Mouse (Mus musculus): ENCODE measurements around the gene Pcare. TPM values are rescaled to one million over a fixed set of nuclear protein-coding genes. Genes with fewer than 3 reads are reported as not detected.

The Pcare gene
- polyA plus RNA-seq, 1 experiment = not detected

DNA sequence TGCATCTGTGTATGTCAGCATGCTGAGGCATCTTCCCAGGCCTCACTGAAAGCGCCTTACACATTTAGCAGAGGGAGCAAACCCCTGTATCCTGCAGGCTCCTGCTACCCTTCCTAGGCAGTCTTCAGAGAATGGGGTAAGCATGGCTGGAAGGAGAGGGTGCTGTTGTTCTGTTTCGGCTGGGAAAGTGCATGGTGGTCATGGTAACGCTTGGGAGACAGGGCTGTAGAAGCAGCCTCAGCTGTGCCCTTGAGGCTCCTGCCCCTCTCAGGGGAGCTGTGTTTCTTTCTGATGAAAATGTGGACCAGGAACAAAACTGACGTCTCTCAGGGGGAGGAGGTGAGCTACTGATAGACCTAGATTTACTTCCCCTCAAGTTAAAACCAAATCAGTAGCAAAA, 45.0 kb downstream of the Pcare start:
- Histone ChIP-seq H3K9me3 (ENCODE audit: control insufficient read depth, low read length) (peaks cover 8% of the 10 kb centered on the region; the same call in 1 of the 2 replicates), H3K4me3 (replicated peaks) (no peak overlapping the region), H3K27me3 (ENCODE audit: control insufficient read depth) (no peaks in the 10 kb centered on the region), H3K36me3 (ENCODE audit: control insufficient read depth) (no peaks in the 10 kb centered on the region), H3K4me1 (ENCODE audit: control insufficient read depth) (no peaks in the 10 kb centered on the region)
- TF ChIP-seq TAL1 (IDR thresholded peaks at IDR 0.05; ENCODE audit: low read length) (no peak), GATA1 (IDR thresholded peaks at IDR 0.05; ENCODE audit: low read length) (no peak)

DNA sequence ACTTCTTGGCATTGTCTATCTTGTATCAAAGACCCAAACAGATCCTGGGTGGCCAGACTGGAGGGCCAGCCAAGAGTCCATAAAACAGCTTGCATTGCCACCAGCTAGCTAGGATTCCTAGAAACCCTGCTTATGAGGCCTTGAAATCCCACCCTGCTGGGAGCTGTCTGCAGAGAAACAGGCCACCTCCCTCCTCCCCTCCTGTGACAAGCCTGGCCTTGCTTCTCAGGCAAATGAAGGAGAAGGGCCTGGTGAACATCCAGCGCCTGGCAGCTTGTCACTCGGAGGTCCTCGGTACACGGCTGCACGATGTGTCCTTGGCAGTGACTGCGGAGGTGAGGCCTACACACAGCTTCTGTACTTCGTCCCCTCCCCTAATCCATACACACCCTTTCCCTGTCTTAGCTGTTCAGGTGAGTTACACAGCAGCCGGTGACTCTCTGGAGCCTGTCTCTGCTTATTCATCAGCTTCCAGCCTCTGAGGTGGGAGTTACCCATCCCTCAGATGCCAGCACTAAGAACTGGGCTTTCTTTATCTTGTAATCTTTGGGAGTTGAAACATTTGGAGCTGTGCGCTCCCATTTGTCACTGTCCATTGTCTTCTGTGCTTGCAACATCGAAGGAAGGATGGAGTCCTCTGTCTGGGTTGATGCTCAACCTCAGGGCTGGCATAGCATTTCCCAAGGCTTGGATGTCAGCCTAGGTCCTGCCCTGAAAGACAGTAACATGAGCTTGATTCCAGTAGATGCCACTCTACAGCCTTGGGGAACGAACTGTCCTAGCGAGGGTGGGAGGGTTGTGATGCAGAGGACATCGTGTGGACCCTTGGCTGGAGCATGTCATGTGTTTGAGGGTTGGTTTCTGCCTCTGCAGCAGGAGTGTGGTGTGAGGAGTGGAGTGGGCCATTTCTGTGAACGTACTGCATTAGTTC, 46.9 kb downstream of the Pcare start:
- Histone ChIP-seq H3K9me3 (ENCODE audit: control insufficient read depth, low read length) (peaks cover 8% of the 10 kb centered on the region; the same call in 1 of the 2 replicates), H3K4me1 (ENCODE audit: control insufficient read depth) (no peaks in the 10 kb centered on the region), H3K36me3 (ENCODE audit: control insufficient read depth) (no peaks in the 10 kb centered on the region), H3K4me3 (replicated peaks) (no peak overlapping the region), H3K27me3 (ENCODE audit: control insufficient read depth) (no peaks in the 10 kb centered on the region)
- no peak for TF ChIP-seq TAL1 (IDR thresholded peaks at IDR 0.05; ENCODE audit: low read length)
- TF ChIP-seq GATA1 (IDR thresholded peaks at IDR 0.05; ENCODE audit: low read length) = no peak

DNA sequence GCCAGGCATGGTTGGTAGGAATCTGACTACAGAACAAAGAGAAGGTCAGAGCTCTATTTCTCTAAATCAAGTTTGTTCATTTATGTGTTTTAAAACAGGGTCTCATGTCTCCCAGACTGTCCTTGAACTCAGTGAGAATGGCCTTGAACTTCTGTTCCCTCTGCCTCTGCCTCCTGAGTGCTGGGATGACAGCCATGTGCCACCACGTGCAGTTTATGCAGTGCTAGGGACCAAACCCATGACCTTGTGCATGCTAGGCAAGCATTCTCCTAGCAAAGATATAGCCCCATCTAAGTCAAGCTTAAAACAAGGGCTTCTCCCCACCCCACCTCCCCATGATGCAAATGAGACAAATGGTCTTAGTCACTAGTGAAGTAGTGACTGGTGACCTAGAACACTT, 47.6 kb downstream of the Pcare start:
- H3K9me3 ChIP-seq (ENCODE audit: control insufficient read depth, low read length) = peaks cover 8% of the 10 kb centered on the region; the same call in 1 of the 2 replicates
- H3K4me3 ChIP-seq (replicated peaks) = no peak overlapping the region
- no peaks in the 10 kb centered on the region for H3K27me3 ChIP-seq (ENCODE audit: control insufficient read depth)
- H3K36me3 ChIP-seq (ENCODE audit: control insufficient read depth) = no peaks in the 10 kb centered on the region
- H3K4me1 ChIP-seq (ENCODE audit: control insufficient read depth) = no peaks in the 10 kb centered on the region
- TF ChIP-seq TAL1 (IDR thresholded peaks at IDR 0.05; ENCODE audit: low read length) = no peak
- TF ChIP-seq GATA1 (IDR thresholded peaks at IDR 0.05; ENCODE audit: low read length) = no peak

DNA sequence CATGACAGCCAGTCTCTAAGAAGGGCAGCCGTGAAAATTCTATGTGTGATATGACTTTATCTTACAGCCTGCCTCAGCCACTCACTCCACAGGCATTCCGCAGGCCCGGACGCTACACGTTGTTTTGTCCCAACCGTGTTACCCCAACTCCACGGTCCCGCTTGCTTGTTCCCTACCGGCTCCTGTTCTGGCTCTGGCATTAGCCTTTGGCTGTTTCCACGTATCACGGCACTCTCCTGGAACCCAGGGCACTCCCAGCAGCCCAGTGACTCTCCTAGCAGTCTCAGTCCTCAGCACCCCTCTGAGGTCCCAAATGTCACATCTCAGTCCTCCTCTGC, 54.1 kb downstream of the Pcare start:
- TF ChIP-seq TAL1 (IDR thresholded peaks at IDR 0.05; ENCODE audit: low read length) (no peak), GATA1 (IDR thresholded peaks at IDR 0.05; ENCODE audit: low read length) (no peak)
- Histone ChIP-seq H3K27me3 (ENCODE audit: control insufficient read depth) (no peaks in the 10 kb centered on the region), H3K36me3 (ENCODE audit: control insufficient read depth) (no peaks in the 10 kb centered on the region), H3K4me3 (replicated peaks) (no peak overlapping the region), H3K9me3 (ENCODE audit: control insufficient read depth, low read length) (no peaks in the 10 kb centered on the region), H3K4me1 (ENCODE audit: control insufficient read depth) (no peaks in the 10 kb centered on the region)

DNA sequence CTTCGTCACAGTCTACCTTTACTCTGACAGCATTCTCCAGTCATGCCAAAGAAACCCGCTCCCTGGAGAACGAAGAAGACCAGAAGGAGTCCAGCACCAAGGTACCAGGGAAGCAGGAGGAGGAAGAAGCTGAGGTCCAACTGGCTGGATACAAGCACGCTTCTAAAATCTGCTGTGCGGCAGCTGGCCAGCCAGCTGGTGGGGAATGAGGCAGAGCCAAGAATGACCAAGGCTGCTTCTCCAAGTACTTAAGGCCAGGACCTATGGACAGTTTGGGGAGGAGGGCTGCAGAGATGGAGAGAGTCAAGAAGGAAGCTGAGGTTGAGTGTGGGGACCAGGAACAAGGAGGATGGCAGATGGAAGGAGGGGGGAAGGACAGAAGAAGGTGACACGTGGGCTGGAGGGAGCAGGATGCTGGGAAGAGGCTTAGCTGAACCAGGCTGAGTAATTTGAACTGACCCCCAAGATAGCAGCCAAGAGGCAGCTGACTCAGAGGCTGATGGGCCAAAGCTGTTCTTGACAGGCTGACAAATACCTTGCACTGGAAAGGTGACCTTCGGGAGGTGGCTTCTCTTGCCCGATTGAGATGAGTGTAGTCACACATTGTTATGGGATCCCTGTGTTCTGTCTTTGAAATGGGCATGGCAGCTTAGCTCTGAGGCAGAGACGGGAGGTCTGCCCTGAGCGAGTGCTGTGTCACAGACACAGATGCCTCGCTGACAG, 54.6 kb downstream of the Pcare start:
- no peaks in the 10 kb centered on the region for H3K4me1 ChIP-seq (ENCODE audit: control insufficient read depth)
- no peaks in the 10 kb centered on the region for H3K27me3 ChIP-seq (ENCODE audit: control insufficient read depth)
- H3K4me3 ChIP-seq (replicated peaks) = no peak overlapping the region
- H3K9me3 ChIP-seq (ENCODE audit: control insufficient read depth, low read length) = no peaks in the 10 kb centered on the region
- no peaks in the 10 kb centered on the region for H3K36me3 ChIP-seq (ENCODE audit: control insufficient read depth)
- TF ChIP-seq TAL1 (IDR thresholded peaks at IDR 0.05; ENCODE audit: low read length) (no peak), GATA1 (IDR thresholded peaks at IDR 0.05; ENCODE audit: low read length) (no peak)

DNA sequence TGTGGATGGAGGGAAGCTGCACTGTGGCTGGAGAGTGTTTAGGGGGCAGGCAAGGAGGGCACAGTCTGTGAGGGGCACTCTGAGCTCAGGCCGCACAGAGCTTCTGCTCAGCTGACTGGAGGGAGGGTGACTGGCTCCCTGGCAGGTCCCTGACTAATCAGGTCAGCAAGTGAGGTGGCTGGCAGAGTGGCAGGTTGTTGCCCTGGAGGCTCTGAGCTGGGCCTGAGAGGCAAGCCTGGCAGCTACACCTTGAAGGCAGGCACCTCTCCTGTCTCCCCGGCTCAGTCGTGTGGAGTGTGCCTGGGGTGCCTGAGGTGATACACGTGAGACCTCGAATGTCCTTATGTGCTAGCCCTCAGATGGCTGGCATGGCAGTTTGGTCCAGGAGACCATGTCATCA, 56.3 kb downstream of the Pcare start:
- TF ChIP-seq GATA1 (IDR thresholded peaks at IDR 0.05; ENCODE audit: low read length) (no peak), TAL1 (IDR thresholded peaks at IDR 0.05; ENCODE audit: low read length) (no peak)
- Histone ChIP-seq H3K4me3 (replicated peaks) (no peak overlapping the region), H3K36me3 (ENCODE audit: control insufficient read depth) (no peaks in the 10 kb centered on the region), H3K4me1 (ENCODE audit: control insufficient read depth) (no peaks in the 10 kb centered on the region), H3K9me3 (ENCODE audit: control insufficient read depth, low read length) (no peaks in the 10 kb centered on the region), H3K27me3 (ENCODE audit: control insufficient read depth) (no peaks in the 10 kb centered on the region)

DNA sequence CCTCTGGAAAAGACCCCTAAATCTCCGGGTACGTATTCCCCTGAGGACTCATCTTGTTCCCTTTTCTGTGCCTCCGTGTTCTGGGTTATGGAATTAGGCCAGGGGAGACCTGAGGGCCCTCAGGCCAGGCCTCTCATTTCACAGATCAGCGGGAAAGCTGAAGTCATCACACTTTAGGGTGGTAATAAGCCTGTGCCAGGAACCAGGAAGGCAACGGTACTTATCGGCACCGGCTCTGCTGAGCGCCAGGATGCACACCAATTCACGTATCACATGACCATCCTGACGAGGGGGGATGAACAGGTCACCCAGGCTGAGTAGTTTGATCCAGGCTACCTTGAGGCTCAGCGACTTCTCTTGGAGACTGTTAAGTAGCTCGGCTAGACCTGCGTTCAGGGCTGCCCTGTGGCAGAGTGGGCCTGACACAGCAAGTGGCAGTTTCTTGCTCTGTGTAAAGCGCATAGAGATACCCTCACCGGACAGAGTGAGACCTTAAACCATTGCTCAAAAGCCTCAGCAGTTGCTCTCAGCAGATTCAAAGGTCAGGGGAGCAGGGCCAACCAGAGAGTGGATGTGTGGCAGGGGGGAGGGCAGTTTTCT, 56.9 kb downstream of the Pcare start:
- Histone ChIP-seq H3K36me3 (ENCODE audit: control insufficient read depth) (no peaks in the 10 kb centered on the region), H3K4me3 (replicated peaks) (no peak overlapping the region), H3K27me3 (ENCODE audit: control insufficient read depth) (no peaks in the 10 kb centered on the region), H3K9me3 (ENCODE audit: control insufficient read depth, low read length) (no peaks in the 10 kb centered on the region), H3K4me1 (ENCODE audit: control insufficient read depth) (no peaks in the 10 kb centered on the region)
- TF ChIP-seq TAL1 (IDR thresholded peaks at IDR 0.05; ENCODE audit: low read length) (no peak), GATA1 (IDR thresholded peaks at IDR 0.05; ENCODE audit: low read length) (no peak)

DNA sequence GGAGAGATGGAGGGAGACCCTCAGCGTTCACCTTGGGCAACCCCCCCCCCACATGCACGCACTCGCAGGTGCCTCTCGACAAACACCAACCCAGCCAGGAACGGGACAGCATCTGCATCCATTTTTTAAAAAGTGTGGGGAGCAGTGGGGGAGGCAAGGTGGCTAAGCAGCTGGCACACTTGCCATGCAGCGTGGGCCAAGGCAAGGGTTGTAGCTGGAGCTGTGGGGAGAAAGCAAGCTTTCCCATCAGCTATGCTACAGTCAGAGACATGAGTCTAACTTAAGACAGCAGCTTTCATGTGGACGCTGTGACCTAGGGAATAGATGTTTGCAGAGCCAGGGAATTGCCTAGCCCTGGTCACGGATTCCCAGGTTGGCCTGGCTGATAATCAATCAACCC, 57.5 kb downstream of the Pcare start:
- Histone ChIP-seq H3K4me1 (ENCODE audit: control insufficient read depth) (no peaks in the 10 kb centered on the region), H3K27me3 (ENCODE audit: control insufficient read depth) (no peaks in the 10 kb centered on the region), H3K36me3 (ENCODE audit: control insufficient read depth) (no peaks in the 10 kb centered on the region), H3K4me3 (replicated peaks) (no peak overlapping the region), H3K9me3 (ENCODE audit: control insufficient read depth, low read length) (no peaks in the 10 kb centered on the region)
- TF ChIP-seq TAL1 (IDR thresholded peaks at IDR 0.05; ENCODE audit: low read length) = no peak
- no peak for TF ChIP-seq GATA1 (IDR thresholded peaks at IDR 0.05; ENCODE audit: low read length)

DNA sequence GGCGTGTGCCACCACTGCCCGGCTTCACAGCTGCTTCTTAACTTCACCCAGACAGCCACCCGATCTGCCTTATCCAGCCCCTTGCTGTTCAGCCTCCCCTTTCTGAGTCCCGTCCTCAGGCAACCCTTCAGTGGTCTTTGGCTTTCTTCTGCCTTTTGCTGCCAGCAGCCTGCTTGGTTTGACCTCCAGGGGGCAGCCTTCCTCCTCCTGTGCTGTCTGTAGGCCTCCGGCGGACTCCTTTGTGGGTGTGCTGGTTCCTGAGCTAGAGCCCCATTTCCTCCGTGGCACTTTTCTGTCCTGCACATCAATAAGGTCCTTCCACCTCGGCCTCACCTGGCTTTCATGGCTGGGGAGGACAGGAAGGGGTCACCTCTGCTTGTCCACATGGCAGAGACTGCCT, 58.9 kb downstream of the Pcare start:
- H3K4me3 ChIP-seq (replicated peaks) = no peak overlapping the region
- H3K27me3 ChIP-seq (ENCODE audit: control insufficient read depth) = no peaks in the 10 kb centered on the region
- no peak for TF ChIP-seq GATA1 (IDR thresholded peaks at IDR 0.05; ENCODE audit: low read length)
- no peak for TF ChIP-seq TAL1 (IDR thresholded peaks at IDR 0.05; ENCODE audit: low read length)
- H3K4me1 ChIP-seq (ENCODE audit: control insufficient read depth) = no peaks in the 10 kb centered on the region
- no peaks in the 10 kb centered on the region for H3K36me3 ChIP-seq (ENCODE audit: control insufficient read depth)
- no peaks in the 10 kb centered on the region for H3K9me3 ChIP-seq (ENCODE audit: control insufficient read depth, low read length)

Other genes with a start within 250 kb of the Pcare start
- gene Ndc80, start 226.0 kb downstream of the Pcare start, polyA plus RNA-seq (2012) = 1.2 and 2.4 TPM in 2 replicates
- not detected in 2 replicates for gene Spdya, start 200.8 kb downstream of the Pcare start, polyA plus RNA-seq (2012)
- 0.45 and 0.56 TPM in 2 replicates for gene Wdr43, start 137.0 kb downstream of the Pcare start, polyA plus RNA-seq (2012)
- not detected in 2 replicates for gene Togaram2, start 79.6 kb downstream of the Pcare start, polyA plus RNA-seq (2012)
- gene Clip4, start 15.6 kb upstream of the Pcare start, polyA plus RNA-seq (2012) = not detected in 2 replicates